13 mouse cellular contexts compared by ENCODE assay signal in genomic region chr1:80033522-80033921, GRCm38 (mm10).
DNase-seq lines count a peak whose midpoint lies in the region; ATAC-seq lines count a peak whose summit lies in the region.
"Had no signal": no experiment of that assay in that cellular context is flagged by ENCODE, and none has a peak within 500 bp of the region (broad histone marks: within the 10 kb centered on the region; RNA-seq: fewer than 3 reads in every experiment).

No protein-coding gene starts in this region.

- H3K9me3 ChIP-seq in embryonic facial prominence, embryonic 11.5 days (replicated peaks; ENCODE audit: control insufficient read depth, low read length), result no peaks in the 10 kb centered on the region
- H3K9me3 ChIP-seq in embryonic facial prominence, embryonic 10.5 days, result no peaks in the 10 kb centered on the region
- H3K9me3 ChIP-seq in forebrain, embryonic 15.5 days, result no peaks in the 10 kb centered on the region
- H3K9me3 ChIP-seq: limb, embryonic 13.5 days had no signal

- H3K27ac ChIP-seq in embryonic facial prominence, embryonic 11.5 days (replicated peaks; ENCODE audit: low read depth, low read length), result no peak overlapping the region
- H3K27ac ChIP-seq in embryonic facial prominence, embryonic 10.5 days (replicated peaks), result no peak overlapping the region; the same call in 1 of the 2 replicates
- H3K27ac ChIP-seq in forebrain, embryonic 15.5 days (replicated peaks), result peak overlapping the region; percentile 55; the same call in 1 of the 2 replicates
- H3K27ac ChIP-seq: layer of hippocampus, adult 2 months; limb, embryonic 13.5 days had no signal

- H3K4me2 ChIP-seq in embryonic facial prominence, embryonic 11.5 days (ENCODE audit: low read depth, low read length), result no peak overlapping the region
- peak overlapping the region; percentile 4 for H3K4me2 ChIP-seq in forebrain, embryonic 15.5 days (replicated peaks)
- H3K4me2 ChIP-seq: limb, embryonic 13.5 days had no signal

- no peak for ATAC-seq in embryonic facial prominence, embryonic 11.5 days (replicated peaks; ENCODE audit: insufficient number of reproducible peaks, low FRiP score, low TSS enrichment, low read depth)
- ATAC-seq in forebrain, embryonic 15.5 days (replicated peaks), result peak; percentile 49
- no peak for ATAC-seq in cerebellum, adult (ENCODE audit: insufficient number of reproducible peaks, low FRiP score, low TSS enrichment)

- H3K4me3 ChIP-seq in embryonic facial prominence, embryonic 11.5 days (ENCODE audit: low read depth, low read length), result no peak overlapping the region
- no peak overlapping the region for H3K4me3 ChIP-seq in embryonic facial prominence, embryonic 10.5 days
- no peak overlapping the region for H3K4me3 ChIP-seq in forebrain, embryonic 15.5 days
- H3K4me3 ChIP-seq: layer of hippocampus, adult 2 months; limb, embryonic 13.5 days; myocyte had no signal

- no peak overlapping the region for H3K9ac ChIP-seq in embryonic facial prominence, embryonic 11.5 days (replicated peaks; ENCODE audit: low read length)
- H3K9ac ChIP-seq in forebrain, embryonic 15.5 days (replicated peaks), result no peak overlapping the region
- H3K9ac ChIP-seq: limb, embryonic 13.5 days had no signal

- no peaks in the 10 kb centered on the region; the same call in 1 of the 2 replicates for H3K4me1 ChIP-seq in embryonic facial prominence, embryonic 11.5 days (ENCODE audit: control insufficient read depth, insufficient read depth, low read length)
- peaks cover 18% of the 10 kb centered on the region for H3K4me1 ChIP-seq in embryonic facial prominence, embryonic 10.5 days
- H3K4me1 ChIP-seq in forebrain, embryonic 15.5 days, result peaks cover 20% of the 10 kb centered on the region

- DNase-seq in embryonic facial prominence, embryonic 11.5 days (ENCODE audit: low spot score), result peak; percentile 18
- no peak for DNase-seq in embryonic facial prominence, embryonic 10.5 days (ENCODE audit: low spot score)
- peak; percentile 13 for DNase-seq in kidney, postnatal 14 days
- DNase-seq in kidney, adult 11 months, result no peak
- DNase-seq in lung, postnatal 36 days, result peak; percentile 43
- no peak for DNase-seq in thymus, postnatal 25 days
- DNase-seq: gastrocnemius, postnatal 36 days; thymus, adult 18-20 months had no signal

- 38% methylated on average over 6 of the region's 6 CpGs for WGBS in embryonic facial prominence, embryonic 11.5 days
- 49% methylated on average over 6 of the region's 6 CpGs for WGBS in embryonic facial prominence, embryonic 10.5 days
- 14% methylated on average over 6 of the region's 6 CpGs for WGBS in forebrain, embryonic 15.5 days

- no peaks in the 10 kb centered on the region for H3K27me3 ChIP-seq in embryonic facial prominence, embryonic 11.5 days (ENCODE audit: control insufficient read depth, insufficient read depth, low read length)
- no peaks in the 10 kb centered on the region for H3K27me3 ChIP-seq in embryonic facial prominence, embryonic 10.5 days (replicated peaks; ENCODE audit: low read depth, poor library complexity, severe bottlenecking)
- H3K27me3 ChIP-seq in forebrain, embryonic 15.5 days, result 0 out of 2 replicates have a peak, but pooled peaks cover 3% of the 10 kb centered on the region
- H3K27me3 ChIP-seq: limb, embryonic 13.5 days had no signal

- no peaks in the 10 kb centered on the region for H3K36me3 ChIP-seq in embryonic facial prominence, embryonic 11.5 days (replicated peaks; ENCODE audit: control insufficient read depth, insufficient read depth, low read depth, low read length)
- H3K36me3 ChIP-seq in embryonic facial prominence, embryonic 10.5 days (replicated peaks), result no peaks in the 10 kb centered on the region
- no peaks in the 10 kb centered on the region for H3K36me3 ChIP-seq in forebrain, embryonic 15.5 days
- H3K36me3 ChIP-seq: limb, embryonic 13.5 days had no signal

Comparison
In these comparisons a context has a peak if more than half of its experiments do, and no peak if none do; other contexts are left out.
1. DNase-seq: peak in embryonic facial prominence, embryonic 11.5 days (single experiment), kidney, postnatal 14 days (single experiment) and lung, postnatal 36 days (single experiment); none in embryonic facial prominence, embryonic 10.5 days (single experiment), kidney, adult 11 months (single experiment) and thymus, postnatal 25 days (single experiment).